Mouse (Mus musculus) liver, adult 2 months (tissue): ENCODE measurements around the gene Arl1. TPM values are rescaled to one million over a fixed set of nuclear protein-coding genes. Genes with fewer than 3 reads are reported as not detected.

ENCODE experiments used
- DNase-seq: peaks from one replicate; pipeline ENCODE4 v3.0.0-alpha.2; 2011; ENCODE audit warnings: low read depth, low spot score; ENCODE audit errors: extremely low read depth
- H3K27ac ChIP-seq: fragments of 200-500 bp; replicated peaks from 2 replicates; pipeline ENCODE4 v1.5.1; 2012; ENCODE audit warnings: low read depth, mild to moderate bottlenecking, control low read depth, inconsistent platforms, low read length; ENCODE audit not compliant: insufficient read depth
- H3K27me3 ChIP-seq: fragments of 200-500 bp; 2 replicates; pipeline ENCODE4 v1.6.1; 2012; ENCODE audit warnings: mild to moderate bottlenecking, moderate library complexity, low read length, inconsistent platforms; ENCODE audit not compliant: control insufficient read depth, insufficient read depth
- H3K36me3 ChIP-seq: fragments of 200-500 bp; 2 replicates; pipeline ENCODE4 v1.6.1; 2012; ENCODE audit warnings: low read length, inconsistent platforms; ENCODE audit not compliant: control insufficient read depth, insufficient read depth
- H3K4me1 ChIP-seq: fragments of 200-500 bp; 2 replicates; pipeline ENCODE4 v1.6.1; 2011; ENCODE audit warnings: low read length; ENCODE audit not compliant: control insufficient read depth, insufficient read depth
- H3K4me3 ChIP-seq: fragments of 200-500 bp; 2 replicates; pipeline ENCODE4 v1.5.1; 2011; ENCODE audit warnings: low read depth, mild to moderate bottlenecking, control low read depth, low read length, moderate library complexity; ENCODE audit not compliant: insufficient read depth
- H3K79me2 ChIP-seq: fragments of 200-500 bp; 2 replicates; pipeline ENCODE4 v1.6.1; 2012; ENCODE audit warnings: inconsistent platforms, mild to moderate bottlenecking, low read length, moderate library complexity; ENCODE audit not compliant: control insufficient read depth, insufficient read depth
- H3K9ac ChIP-seq: fragments of 200-500 bp; 2 replicates; pipeline ENCODE4 v1.6.1; 2012; ENCODE audit warnings: low read depth, mild to moderate bottlenecking, control low read depth, inconsistent platforms, low read length
- CTCF ChIP-seq: fragments of 200-500 bp; IDR thresholded peaks from 2 replicates; pipeline ENCODE4 v1.5.1; 2011; ENCODE audit warnings: low read depth, low read length, control low read depth
- POLR2A ChIP-seq: fragments of 200-500 bp; IDR thresholded peaks from 2 replicates; pipeline ENCODE4 v1.6.1; 2011; ENCODE audit warnings: low read length, control low read depth; ENCODE audit not compliant: insufficient read depth; ENCODE audit errors: extremely low read depth
- WGBS: fragments of 180-500 bp; shearing (Covaris S2); methylation state at CpG from one replicate; pipeline ENCODE4 v1.1.7; 2018; 5-methylcytosine and 5-hydroxymethylcytosine counted together
- polyA plus RNA-seq: library from polyadenylated mRNA; depleted of rRNA; stranded (reverse); fragments of >200 nt; gene quantifications from 2 replicates; pipeline ENCODE4 v1.2.3, GENCODE M21; 2012
- total RNA-seq: library from RNA; depleted of rRNA; stranded (reverse); fragments of >200 nt; gene quantifications from 2 replicates; pipeline ENCODE4 v1.2.3, GENCODE M21; 2014

Gene Arl1
- total and polyA plus RNA-seq, 2 experiments: 30.3 to 98.1 TPM

DNA sequence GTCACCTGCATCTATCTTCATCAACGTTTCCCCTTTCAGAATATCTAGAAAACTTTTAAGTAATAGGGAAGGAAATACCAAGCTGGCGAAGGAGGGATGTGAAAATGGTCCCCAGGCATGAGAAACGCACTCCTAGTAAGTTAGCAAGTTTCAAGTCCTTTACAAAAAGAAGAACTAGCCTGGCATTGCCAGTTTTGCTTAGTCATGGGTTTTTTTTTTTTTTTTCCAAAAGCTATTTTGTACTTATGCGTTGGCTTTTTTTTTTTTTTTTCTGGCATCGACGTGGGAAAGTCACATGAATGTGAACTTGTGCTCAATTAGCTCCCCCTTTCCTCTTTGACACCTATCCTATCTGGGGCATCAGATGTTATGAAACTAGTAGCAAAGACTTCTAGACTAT, 18.3 kb upstream of the Arl1 start:
- H3K79me2 ChIP-seq: no peaks in the 10 kb centered on the region
- H3K36me3 ChIP-seq: no peaks in the 10 kb centered on the region
- no peaks in the 10 kb centered on the region for H3K27me3 ChIP-seq
- H3K27ac ChIP-seq: no peak overlapping the region
- peak; percentile 29 for DNase-seq
- WGBS: 74% methylated on average over 6 of the region's 6 CpGs
- H3K9ac ChIP-seq: no peak overlapping the region
- H3K4me1 ChIP-seq: no peaks in the 10 kb centered on the region
- TF ChIP-seq POLR2A (no peak), CTCF (no peak)
- H3K4me3 ChIP-seq: no peak overlapping the region

DNA sequence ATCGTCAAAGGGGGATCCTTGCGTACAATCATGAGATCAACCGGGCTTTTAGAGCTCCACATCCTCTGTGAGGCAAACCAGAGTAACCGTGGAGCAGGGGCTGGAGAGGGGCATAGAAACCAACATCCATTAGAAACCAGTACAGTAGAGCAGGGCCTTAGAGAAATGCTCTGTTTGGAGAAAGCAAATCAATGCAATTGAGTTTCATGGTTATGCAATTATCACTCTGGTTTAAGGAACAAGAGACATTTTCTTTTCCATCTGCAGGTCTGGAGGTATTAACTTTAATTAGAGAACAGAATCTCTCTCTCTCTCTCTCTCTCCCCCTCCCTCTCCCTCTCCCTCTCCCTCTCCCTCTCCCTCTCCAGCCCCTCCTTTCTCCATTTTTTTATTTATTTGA, 15.9 kb upstream of the Arl1 start:
- WGBS: 75% methylated on average over 4 of the region's 4 CpGs
- Histone ChIP-seq H3K36me3 (no peaks in the 10 kb centered on the region), H3K27me3 (no peaks in the 10 kb centered on the region), H3K4me3 (no peak overlapping the region), H3K4me1 (peaks cover 5% of the 10 kb centered on the region; the same call in 1 of the 2 replicates), H3K79me2 (no peaks in the 10 kb centered on the region), H3K27ac (no peak overlapping the region), H3K9ac (no peak overlapping the region)
- TF ChIP-seq CTCF (no peak), POLR2A (no peak)
- no peak for DNase-seq

DNA sequence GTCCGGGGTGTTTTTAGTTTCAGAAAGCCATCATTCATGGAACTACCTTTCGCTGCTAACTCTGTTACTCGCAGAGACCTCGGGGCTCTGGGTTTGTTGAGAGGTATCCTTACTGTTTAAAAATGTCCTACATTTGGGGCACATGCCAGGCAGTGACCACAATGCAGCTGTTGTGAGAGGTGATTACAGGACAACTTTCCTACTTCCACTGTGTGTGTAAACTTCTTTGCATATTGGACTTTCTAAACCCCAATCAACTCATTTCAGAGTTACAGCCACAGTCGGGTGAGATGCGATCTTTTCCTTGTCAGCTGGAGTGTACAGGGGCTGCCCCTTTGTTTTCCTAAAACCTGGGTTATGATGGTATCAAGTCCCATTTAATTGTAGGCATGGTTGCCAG, 15.0 kb upstream of the Arl1 start:
- H3K36me3 ChIP-seq: no peaks in the 10 kb centered on the region
- no peak overlapping the region for H3K9ac ChIP-seq
- no peak overlapping the region for H3K27ac ChIP-seq
- TF ChIP-seq POLR2A (no peak), CTCF (no peak)
- no peak overlapping the region for H3K4me3 ChIP-seq
- no peaks in the 10 kb centered on the region for H3K79me2 ChIP-seq
- WGBS: 86% methylated on average over 6 of the region's 6 CpGs
- H3K4me1 ChIP-seq: peaks cover 5% of the 10 kb centered on the region; the same call in 1 of the 2 replicates
- DNase-seq: no peak
- no peaks in the 10 kb centered on the region for H3K27me3 ChIP-seq

DNA sequence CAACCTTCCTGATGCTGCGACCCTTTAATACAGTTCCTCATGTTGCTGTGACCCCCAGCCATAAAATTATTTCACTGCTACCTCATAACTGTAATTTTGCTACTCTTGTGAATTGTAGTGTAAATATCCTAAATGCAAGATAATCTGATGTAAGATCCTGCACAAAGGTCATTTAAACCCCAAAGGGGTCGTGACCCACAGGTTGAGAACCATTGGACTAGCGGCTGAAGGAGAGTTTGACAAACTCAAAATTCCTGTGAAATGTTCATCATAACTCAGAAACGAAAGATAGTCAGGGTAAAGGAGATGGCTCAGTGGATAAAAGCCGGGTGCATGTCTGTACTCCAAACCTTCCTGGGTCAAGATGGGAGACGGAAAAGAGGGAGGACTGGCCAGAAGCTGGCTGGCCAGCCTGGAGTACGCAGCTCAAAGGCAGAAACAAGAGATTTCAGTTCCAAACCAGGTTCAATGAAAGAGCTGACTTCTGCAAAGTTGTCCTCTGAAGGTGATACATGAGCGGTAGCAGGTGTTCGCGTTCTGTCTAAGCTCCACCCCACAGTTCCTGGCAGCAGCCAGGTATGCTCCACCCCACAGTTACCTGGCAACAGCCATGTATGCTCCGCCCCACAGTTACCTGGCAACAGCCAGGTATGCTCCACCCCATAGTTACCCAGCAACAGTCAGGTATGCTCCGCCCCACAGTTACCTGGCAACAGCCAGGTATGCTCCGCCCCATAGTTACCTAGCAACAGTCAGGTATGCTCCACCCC, 13.5 kb upstream of the Arl1 start:
- WGBS: 64% methylated on average over 13 of the region's 13 CpGs
- Histone ChIP-seq H3K27ac (no peak overlapping the region), H3K9ac (no peak overlapping the region), H3K4me3 (no peak overlapping the region), H3K79me2 (no peaks in the 10 kb centered on the region), H3K36me3 (no peaks in the 10 kb centered on the region), H3K27me3 (no peaks in the 10 kb centered on the region), H3K4me1 (peaks cover 5% of the 10 kb centered on the region; the same call in 1 of the 2 replicates)
- no peak for DNase-seq
- TF ChIP-seq POLR2A (no peak), CTCF (no peak)

DNA sequence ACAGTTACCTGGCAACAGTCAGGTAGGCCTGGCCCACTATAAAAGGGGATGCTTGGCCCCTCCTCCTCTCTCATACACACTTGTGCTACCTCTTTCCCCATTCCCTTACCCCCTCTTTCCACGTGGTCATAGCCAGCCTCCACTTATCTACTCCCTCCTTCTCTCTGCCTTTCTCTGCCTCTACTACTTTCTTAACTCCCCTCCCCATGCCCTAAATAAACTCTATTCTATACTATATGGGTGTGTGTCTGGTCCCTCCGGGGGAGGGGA, 13.0 kb upstream of the Arl1 start:
- Histone ChIP-seq H3K4me1 (peaks cover 5% of the 10 kb centered on the region; the same call in 1 of the 2 replicates), H3K27ac (no peak overlapping the region), H3K9ac (no peak overlapping the region), H3K36me3 (no peaks in the 10 kb centered on the region), H3K79me2 (no peaks in the 10 kb centered on the region), H3K4me3 (no peak overlapping the region), H3K27me3 (no peaks in the 10 kb centered on the region)
- no peak for DNase-seq
- no peak for TF ChIP-seq POLR2A
- WGBS: 58% methylated on average over 2 of the region's 2 CpGs

DNA sequence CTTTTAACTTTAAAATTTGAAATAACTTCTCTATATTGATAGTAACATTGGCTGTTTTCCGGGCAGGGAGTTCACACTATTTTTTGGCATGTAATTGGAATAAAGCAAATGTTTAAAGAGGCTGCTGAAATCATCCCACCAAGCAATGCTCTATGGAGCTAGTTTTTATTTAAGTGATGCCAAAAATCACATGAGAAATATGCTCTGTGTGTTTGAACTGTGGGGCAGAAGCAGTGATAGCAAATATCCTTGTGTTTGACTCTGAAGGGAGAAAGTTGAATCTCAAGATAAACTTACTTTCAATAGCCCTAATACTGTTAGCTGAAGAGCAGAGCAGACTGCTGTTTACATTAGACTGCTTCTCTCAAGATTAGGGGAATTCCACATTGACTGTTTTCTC, 11.0 kb upstream of the Arl1 start:
- 11% methylated on average over 1 of the region's 1 CpGs for WGBS
- Histone ChIP-seq H3K27me3 (no peaks in the 10 kb centered on the region), H3K4me1 (peaks cover 5% of the 10 kb centered on the region; the same call in 1 of the 2 replicates), H3K4me3 (no peak overlapping the region), H3K79me2 (no peaks in the 10 kb centered on the region), H3K27ac (no peak overlapping the region), H3K9ac (no peak overlapping the region), H3K36me3 (no peaks in the 10 kb centered on the region)
- DNase-seq: peak; percentile 59
- TF ChIP-seq CTCF: no peak
- TF ChIP-seq POLR2A: no peak
